Mouse (Mus musculus): Measurements from ENCODE around the gene Tanc2. TPM values are rescaled to one million over a fixed set of nuclear protein-coding genes. Genes with fewer than 3 reads are reported as not detected.

Gene Tanc2
- polyA plus RNA-seq, 1 experiment from 2014 or later = 1.5 TPM

DNA sequence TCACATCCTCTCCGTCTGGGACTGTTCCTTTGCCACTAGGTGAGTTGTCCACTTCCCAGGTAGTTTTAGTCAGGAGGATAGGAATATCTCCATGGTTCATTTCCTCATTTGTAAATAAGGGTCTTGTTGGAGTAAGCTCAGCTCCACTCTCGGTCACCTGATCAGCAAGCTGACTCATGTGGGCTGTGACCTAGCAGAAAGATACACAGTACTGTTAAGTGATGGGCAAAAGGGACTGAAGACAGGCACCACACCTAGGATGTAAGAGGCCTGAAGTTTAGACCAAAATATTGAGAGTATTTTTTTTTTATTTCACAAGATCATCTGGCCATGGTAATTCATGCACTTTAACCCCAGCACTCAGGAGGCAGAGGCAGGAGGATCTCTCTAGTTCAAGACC is 331.1 kb downstream of the Tanc2 start:
- no peaks in the 10 kb centered on the region for H3K27me3 ChIP-seq (ENCODE audit: insufficient read depth, low read length)
- DNase-seq = no peak
- H3K36me3 ChIP-seq (replicated peaks; ENCODE audit: insufficient read depth, low read length) = 0 out of 2 replicates have a peak, but pooled peaks cover 11% of the 10 kb centered on the region
- H3K4me1 ChIP-seq (ENCODE audit: insufficient read depth) = no peaks in the 10 kb centered on the region
- 72% methylated on average over 2 of the region's 2 CpGs for WGBS (ENCODE audit: insufficient replicate concordance)
- H3K9ac ChIP-seq (replicated peaks) = no peak overlapping the region
- ATAC-seq = no peak
- no peak overlapping the region for H3K4me2 ChIP-seq (ENCODE audit: low read depth, low read length)
- no peak overlapping the region for H3K4me3 ChIP-seq (ENCODE audit: low read depth, low read length)
- no peaks in the 10 kb centered on the region for H3K9me3 ChIP-seq (ENCODE audit: low read length)
- no peak overlapping the region for H3K27ac ChIP-seq (ENCODE audit: low read depth)
- TF ChIP-seq CTCF (IDR thresholded peaks at IDR 0.05; ENCODE audit: low read depth) = no peak
- no peak for TF ChIP-seq EP300 (IDR thresholded peaks at IDR 0.05; ENCODE audit: low read depth)

DNA sequence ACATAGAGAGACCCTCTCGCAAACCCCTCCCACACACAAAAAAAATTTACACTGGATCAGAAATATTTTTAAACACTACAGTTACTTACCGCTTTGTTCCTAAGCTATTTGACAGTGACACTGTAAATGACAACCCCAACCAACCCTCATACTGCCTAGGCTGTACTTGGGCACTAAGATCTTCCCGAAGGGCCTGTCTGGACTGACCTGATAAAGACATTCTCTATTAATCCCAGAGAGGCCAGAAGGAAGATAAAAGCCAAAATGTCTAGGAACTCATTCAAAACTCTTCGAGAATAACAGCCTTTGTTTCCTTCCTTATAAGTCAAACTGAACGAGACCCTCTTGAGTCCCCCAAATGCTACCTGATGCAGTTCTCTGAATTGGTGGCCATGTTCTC is 331.5 kb downstream of the Tanc2 start:
- H3K9ac ChIP-seq (replicated peaks) = no peak overlapping the region

DNA sequence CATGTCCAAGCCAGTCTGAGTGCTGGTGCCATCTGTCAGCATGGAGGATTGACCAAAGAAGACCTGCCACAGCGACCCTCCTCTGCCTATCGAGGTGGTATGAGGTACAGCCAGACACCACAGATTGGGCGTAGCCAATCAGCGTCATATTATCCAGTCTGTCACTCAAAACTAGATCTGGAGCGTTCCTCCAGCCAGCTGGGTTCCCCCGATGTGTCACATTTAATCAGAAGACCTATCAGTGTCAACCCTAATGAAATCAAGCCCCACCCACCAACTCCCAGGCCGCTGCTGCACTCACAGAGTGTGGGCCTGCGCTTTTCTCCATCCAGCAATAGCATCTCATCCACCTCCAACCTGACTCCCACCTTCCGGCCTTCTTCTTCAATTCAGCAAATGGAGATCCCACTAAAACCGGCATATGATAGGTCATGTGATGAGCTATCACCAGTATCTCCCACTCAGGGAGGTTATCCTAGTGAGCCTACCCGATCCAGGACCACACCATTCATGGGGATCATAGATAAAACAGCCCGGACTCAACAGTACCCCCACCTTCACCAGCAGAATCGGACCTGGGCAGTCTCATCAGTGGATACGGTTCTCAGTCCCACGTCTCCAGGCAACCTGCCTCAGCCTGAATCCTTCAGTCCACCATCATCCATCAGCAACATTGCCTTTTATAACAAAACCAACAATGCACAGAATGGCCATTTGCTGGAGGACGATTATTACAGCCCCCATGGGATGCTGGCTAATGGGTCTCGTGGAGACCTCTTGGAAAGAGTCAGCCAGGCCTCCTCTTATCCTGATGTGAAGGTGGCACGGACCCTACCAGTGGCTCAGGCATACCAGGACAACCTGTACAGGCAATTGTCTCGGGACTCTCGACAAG is 333.2 kb downstream of the Tanc2 start:
- H3K4me3 ChIP-seq (ENCODE audit: low read depth, low read length) = no peak overlapping the region
- H3K27ac ChIP-seq (ENCODE audit: low read depth) = no peak overlapping the region
- no peak overlapping the region for H3K4me2 ChIP-seq (ENCODE audit: low read depth, low read length)
- H3K9ac ChIP-seq (replicated peaks) = no peak overlapping the region
- H3K4me1 ChIP-seq (ENCODE audit: insufficient read depth) = no peaks in the 10 kb centered on the region
- H3K27me3 ChIP-seq (ENCODE audit: insufficient read depth, low read length) = no peaks in the 10 kb centered on the region
- 0 out of 2 replicates have a peak, but pooled peaks cover 7% of the 10 kb centered on the region for H3K36me3 ChIP-seq (replicated peaks; ENCODE audit: insufficient read depth, low read length)
- no peaks in the 10 kb centered on the region for H3K9me3 ChIP-seq (ENCODE audit: low read length)
- ATAC-seq (no peak), DNase-seq (no peak)
- no peak for TF ChIP-seq EP300 (IDR thresholded peaks at IDR 0.05; ENCODE audit: low read depth)
- no peak for TF ChIP-seq CTCF (IDR thresholded peaks at IDR 0.05; ENCODE audit: low read depth)
- 81% methylated on average over 20 of the region's 20 CpGs for WGBS (ENCODE audit: insufficient replicate concordance)

More for the DNA sequence above, 331.5 kb downstream of the Tanc2 start:
- TF ChIP-seq CTCF (IDR thresholded peaks at IDR 0.05; ENCODE audit: low read depth) = no peak
- TF ChIP-seq EP300 (IDR thresholded peaks at IDR 0.05; ENCODE audit: low read depth) = 0 out of 2 replicates have a peak, but pooled peaks have one; percentile 17
- 61% methylated on average over 5 of the region's 5 CpGs for WGBS (ENCODE audit: insufficient replicate concordance)
- Histone ChIP-seq H3K36me3 (replicated peaks; ENCODE audit: insufficient read depth, low read length) (0 out of 2 replicates have a peak, but pooled peaks cover 11% of the 10 kb centered on the region), H3K27ac (ENCODE audit: low read depth) (no peak overlapping the region), H3K4me1 (ENCODE audit: insufficient read depth) (no peaks in the 10 kb centered on the region), H3K9me3 (ENCODE audit: low read length) (no peaks in the 10 kb centered on the region), H3K27me3 (ENCODE audit: insufficient read depth, low read length) (no peaks in the 10 kb centered on the region), H3K4me2 (ENCODE audit: low read depth, low read length) (no peak overlapping the region), H3K4me3 (ENCODE audit: low read depth, low read length) (no peak overlapping the region)
- DNase-seq = no peak
- no peak for ATAC-seq

DNA sequence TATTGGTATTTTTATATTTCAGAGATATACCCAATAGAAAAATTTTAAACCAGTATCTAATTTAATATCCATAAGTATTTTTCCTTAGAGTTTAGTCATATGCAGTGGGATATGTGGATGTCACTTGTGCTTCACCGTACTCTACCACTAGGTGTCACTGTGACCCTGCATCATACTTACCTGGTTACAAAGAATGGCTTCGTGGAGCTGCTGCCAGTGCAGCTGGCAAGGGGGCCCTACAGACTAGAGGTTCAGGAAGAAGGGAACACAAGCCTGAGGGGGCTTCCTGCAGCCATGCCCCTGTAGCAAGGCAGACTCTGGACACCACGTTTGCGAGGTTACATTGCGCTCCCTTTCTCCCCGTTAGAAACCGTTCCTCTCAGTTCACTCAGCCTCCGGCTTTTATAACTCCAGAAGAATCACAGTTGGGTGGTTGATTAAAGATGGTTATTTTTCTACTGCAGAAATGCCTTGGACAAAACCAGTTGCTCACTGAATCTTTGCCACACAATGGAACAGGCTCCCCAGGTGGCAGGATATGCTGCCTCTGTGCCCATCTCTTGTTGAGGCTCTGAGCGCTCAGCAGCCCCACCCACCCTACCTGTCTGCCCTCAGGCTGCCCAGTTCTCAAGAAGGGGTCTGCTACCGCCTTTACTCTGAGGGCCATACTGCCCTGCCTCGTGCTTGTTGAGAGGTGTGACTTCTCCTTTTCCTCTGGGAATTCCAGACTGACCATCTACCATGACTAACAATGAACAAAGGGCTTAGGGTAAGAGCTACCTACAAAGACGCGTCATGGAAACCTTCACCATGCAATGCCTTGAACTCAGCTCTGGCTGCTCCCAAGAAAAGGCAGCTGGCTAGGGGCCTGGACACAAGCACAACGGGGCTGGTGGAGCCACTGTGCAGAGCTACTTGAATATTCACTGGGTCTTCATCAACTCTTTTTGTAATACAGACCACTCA is 337.6 kb downstream of the Tanc2 start:
- Histone ChIP-seq H3K9me3 (ENCODE audit: low read length) (no peaks in the 10 kb centered on the region), H3K36me3 (replicated peaks; ENCODE audit: insufficient read depth, low read length) (no peaks in the 10 kb centered on the region), H3K27me3 (ENCODE audit: insufficient read depth, low read length) (no peaks in the 10 kb centered on the region), H3K4me2 (ENCODE audit: low read depth, low read length) (no peak overlapping the region), H3K9ac (replicated peaks) (no peak overlapping the region), H3K4me3 (ENCODE audit: low read depth, low read length) (no peak overlapping the region), H3K4me1 (ENCODE audit: insufficient read depth) (no peaks in the 10 kb centered on the region), H3K27ac (ENCODE audit: low read depth) (no peak overlapping the region)
- peak; percentile 72 for DNase-seq
- ATAC-seq = 0 out of 2 replicates have a peak, but pooled peaks have one; percentile 48
- TF ChIP-seq EP300 (IDR thresholded peaks at IDR 0.05; ENCODE audit: low read depth) (no peak), CTCF (IDR thresholded peaks at IDR 0.05; ENCODE audit: low read depth) (peak; percentile 92)
- WGBS (ENCODE audit: insufficient replicate concordance) = 60% methylated on average over 14 of the region's 14 CpGs

- Histone ChIP-seq H3K4me1 (ENCODE audit: insufficient read depth) (no peaks in the 10 kb centered on the region), H3K27ac (ENCODE audit: low read depth) (no peak overlapping the region), H3K4me3 (ENCODE audit: low read depth, low read length) (no peak overlapping the region), H3K9me3 (ENCODE audit: low read length) (no peaks in the 10 kb centered on the region), H3K36me3 (replicated peaks; ENCODE audit: insufficient read depth, low read length) (no peaks in the 10 kb centered on the region), H3K9ac (replicated peaks) (no peak overlapping the region), H3K4me2 (ENCODE audit: low read depth, low read length) (no peak overlapping the region), H3K27me3 (ENCODE audit: insufficient read depth, low read length) (0 out of 2 replicates have a peak, but pooled peaks cover 1% of the 10 kb centered on the region)
- 78% methylated on average over 5 of the region's 5 CpGs for WGBS (ENCODE audit: insufficient replicate concordance)
- TF ChIP-seq EP300 (IDR thresholded peaks at IDR 0.05; ENCODE audit: low read depth) = no peak
- no peak for TF ChIP-seq CTCF (IDR thresholded peaks at IDR 0.05; ENCODE audit: low read depth)
- DNase-seq = no peak
- no peak for ATAC-seq
Observed at GRCm38 (mm10) chr11:105928171-105928570, 338.4 kb downstream of the Tanc2 start.
